Mouse (Mus musculus): ENCODE measurements at regions not wholly inside any gene's neighbourhood (a gene's known extent, or its start where the extent isn't known, plus 50 kb on each side); places are given as distances from the start of the nearest gene placed in this dataset.

- TF ChIP-seq POLR2A (IDR thresholded peaks at IDR 0.05; ENCODE audit: insufficient read length, low read depth) (no peak), E2F4 (IDR thresholded peaks at IDR 0.05; ENCODE audit: insufficient read depth) (no peak), TCF3 (IDR thresholded peaks at IDR 0.05; ENCODE audit: insufficient read length, low read depth) (no peak), USF1 (IDR thresholded peaks at IDR 0.05; ENCODE audit: low read depth) (no peak)
Observed at GRCm38 (mm10) chr6:143518476-143518875, 351.5 kb downstream of the Etnk1 start.
